Mouse (Mus musculus): ENCODE measurements around the gene Ctnnbl1.
A peak's percentile ranks its signal among the peaks of the same experiment; 100 is the strongest.

Gene Ctnnbl1

DNA sequence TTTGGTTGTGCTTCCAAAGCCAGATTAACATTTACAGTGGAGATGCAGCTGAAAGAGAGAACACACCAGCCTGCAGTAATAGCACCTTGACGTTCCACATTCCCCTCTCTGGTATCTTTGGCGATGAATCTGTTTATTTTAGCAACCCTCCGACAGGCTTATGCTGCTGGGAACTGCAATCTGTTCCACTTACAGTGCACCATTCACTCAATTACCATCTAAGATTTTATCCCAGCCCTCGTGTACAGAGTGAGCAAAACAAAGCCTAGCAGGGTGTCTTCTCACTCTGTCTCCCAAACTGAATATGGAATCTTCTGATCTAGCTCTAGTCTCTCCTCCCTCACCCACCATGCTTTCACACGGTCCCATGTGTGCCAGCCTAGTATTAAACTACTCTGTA is 140.8 kb downstream of the Ctnnbl1 start:
- H3K27me3 ChIP-seq (ENCODE audit: control insufficient read depth, insufficient read depth, low read length, poor library complexity, severe bottlenecking), result no peaks in the 10 kb centered on the region
- DNase-seq (ENCODE audit: low read depth, low spot score), result no peak
- H3K36me3 ChIP-seq (ENCODE audit: control insufficient read depth, insufficient read depth, low read length, poor library complexity, severe bottlenecking), result peaks cover 2% of the 10 kb centered on the region; the same call in 1 of the 2 replicates

DNA sequence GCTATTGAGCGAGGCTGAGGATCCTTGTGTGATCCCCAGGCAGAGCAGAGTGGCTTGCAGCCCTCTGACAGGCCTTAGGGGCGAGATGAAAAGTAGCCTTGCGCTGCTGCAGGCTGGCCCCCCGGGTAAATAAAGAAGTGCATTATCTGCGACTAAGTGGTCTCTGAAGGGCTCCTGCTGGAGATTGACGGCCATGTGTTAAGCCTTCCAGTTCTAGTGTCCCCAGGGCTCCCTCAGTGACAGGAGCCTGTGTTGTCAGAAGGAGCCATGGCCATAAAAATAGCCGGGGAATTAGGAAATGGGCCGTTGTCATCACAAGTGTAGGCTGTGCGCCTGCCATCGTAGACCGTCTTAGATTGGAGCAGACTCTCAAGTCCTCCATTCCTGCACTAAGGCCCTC is 144.7 kb downstream of the Ctnnbl1 start:
- H3K27me3 ChIP-seq (ENCODE audit: control insufficient read depth, insufficient read depth, low read length, poor library complexity, severe bottlenecking), result no peaks in the 10 kb centered on the region
- no peak for DNase-seq (ENCODE audit: low read depth, low spot score)
- H3K36me3 ChIP-seq (ENCODE audit: control insufficient read depth, insufficient read depth, low read length, poor library complexity, severe bottlenecking), result no peaks in the 10 kb centered on the region; the same call in 1 of the 2 replicates

DNA sequence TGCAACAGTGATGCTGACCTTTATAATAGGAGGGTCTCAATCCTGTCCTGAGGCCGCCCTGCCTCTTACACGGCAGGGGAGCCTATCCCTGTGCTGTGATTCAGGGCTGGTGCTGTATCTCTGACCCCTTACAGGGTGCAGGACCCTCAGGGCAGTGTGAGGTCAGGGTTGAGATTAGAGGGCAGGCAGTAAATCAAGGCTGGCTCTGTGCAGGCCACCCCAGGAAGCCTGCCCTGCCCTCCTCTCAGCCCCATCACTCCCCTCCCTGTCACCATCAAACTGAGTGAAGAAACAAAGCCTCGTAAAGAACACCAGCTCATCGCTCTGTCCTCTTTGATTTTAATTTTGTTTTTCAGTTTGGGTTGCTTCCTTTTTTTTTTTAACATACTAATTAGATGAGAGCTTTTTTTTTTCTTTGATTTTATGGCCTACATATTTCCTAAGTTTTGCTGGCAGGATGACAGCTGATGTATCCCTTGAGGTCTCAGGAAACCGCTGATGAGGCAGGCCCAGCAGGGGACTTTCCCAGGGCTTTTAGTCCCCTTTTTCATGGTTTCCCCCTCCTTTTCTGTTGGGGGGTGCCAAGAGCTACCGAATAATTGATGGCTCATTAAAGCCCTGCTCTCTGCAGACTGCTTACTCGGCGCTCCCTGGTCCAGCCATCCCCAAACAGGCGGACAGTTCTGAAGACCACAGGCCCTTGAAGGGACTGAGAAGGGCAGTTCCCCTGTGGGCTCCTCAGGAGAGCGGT is 150.2 kb downstream of the Ctnnbl1 start:
- Histone ChIP-seq H3K36me3 (ENCODE audit: control insufficient read depth, insufficient read depth, low read length, poor library complexity, severe bottlenecking) (no peaks in the 10 kb centered on the region; the same call in 1 of the 2 replicates), H3K27me3 (ENCODE audit: control insufficient read depth, insufficient read depth, low read length, poor library complexity, severe bottlenecking) (no peaks in the 10 kb centered on the region)
- DNase-seq (ENCODE audit: low read depth, low spot score), result no peak

DNA sequence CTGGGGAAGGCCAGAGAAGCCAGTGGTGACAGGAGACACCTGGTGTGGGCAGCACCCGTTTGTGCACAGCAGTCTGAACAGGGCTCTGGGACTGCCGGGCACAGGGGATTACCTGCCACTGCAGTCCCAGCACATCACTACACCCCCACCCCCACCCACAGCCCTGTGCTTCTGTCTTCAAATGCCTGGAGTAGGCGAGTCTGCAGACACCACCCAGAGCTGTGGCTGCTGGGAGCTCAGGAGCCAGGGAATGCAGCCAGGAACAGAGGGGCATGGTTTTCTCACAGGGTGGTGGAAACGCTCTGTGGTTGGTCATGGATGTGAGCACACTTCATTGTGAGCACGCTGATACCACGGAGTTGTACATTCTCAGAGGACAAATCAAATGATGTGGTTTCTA is 154.0 kb downstream of the Ctnnbl1 start:
- Histone ChIP-seq H3K27me3 (ENCODE audit: control insufficient read depth, insufficient read depth, low read length, poor library complexity, severe bottlenecking) (no peaks in the 10 kb centered on the region), H3K36me3 (ENCODE audit: control insufficient read depth, insufficient read depth, low read length, poor library complexity, severe bottlenecking) (no peaks in the 10 kb centered on the region; the same call in 1 of the 2 replicates)
- no peak for DNase-seq (ENCODE audit: low read depth, low spot score)

DNA sequence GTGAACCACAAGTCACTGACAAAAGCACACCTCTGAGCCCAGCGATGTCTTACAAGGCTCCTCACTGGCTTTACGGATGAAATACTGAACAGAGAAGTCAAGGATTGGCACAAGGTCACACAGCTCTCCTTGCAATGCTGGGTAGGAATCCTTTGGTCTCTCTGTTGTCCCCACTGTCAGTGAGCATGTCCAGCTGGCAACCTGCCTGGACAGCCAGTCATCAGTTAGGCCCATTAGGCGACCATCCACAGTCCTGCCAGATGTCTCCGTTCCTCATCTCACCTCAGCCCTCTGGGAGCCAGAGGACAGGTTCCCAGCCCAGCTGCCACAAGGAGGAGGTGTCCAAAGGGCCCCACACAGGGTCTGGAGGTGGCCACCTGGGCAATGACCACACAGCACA is 159.9 kb downstream of the Ctnnbl1 start:
- Histone ChIP-seq H3K27me3 (ENCODE audit: control insufficient read depth, insufficient read depth, low read length, poor library complexity, severe bottlenecking) (no peaks in the 10 kb centered on the region), H3K36me3 (ENCODE audit: control insufficient read depth, insufficient read depth, low read length, poor library complexity, severe bottlenecking) (no peaks in the 10 kb centered on the region)
- DNase-seq (ENCODE audit: low read depth, low spot score), result no peak

DNA sequence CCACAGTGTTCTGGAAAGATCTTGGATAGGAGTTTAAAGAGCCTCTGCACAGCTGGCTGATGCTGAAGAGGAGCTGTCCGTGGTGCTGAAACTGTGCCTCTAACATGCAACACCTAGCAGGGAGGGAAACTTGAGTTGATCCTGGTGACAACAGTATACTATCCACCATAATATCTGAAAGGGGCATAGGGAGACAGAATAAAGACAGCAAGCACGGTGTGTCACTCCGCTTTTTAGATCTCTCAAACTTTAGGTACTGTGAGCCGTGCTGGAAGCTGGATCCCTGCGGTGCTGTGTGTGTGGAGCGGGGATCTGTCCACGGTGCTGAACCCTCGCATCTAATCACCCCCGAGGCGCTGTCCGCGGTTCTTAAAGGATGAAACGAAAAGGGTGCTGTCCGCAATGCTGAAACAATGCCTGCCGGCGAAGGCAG is 176.0 kb downstream of the Ctnnbl1 start:
- DNase-seq (ENCODE audit: low read depth, low spot score), result peak; percentile 76
- Histone ChIP-seq H3K27me3 (ENCODE audit: control insufficient read depth, insufficient read depth, low read length, poor library complexity, severe bottlenecking) (no peaks in the 10 kb centered on the region), H3K36me3 (ENCODE audit: control insufficient read depth, insufficient read depth, low read length, poor library complexity, severe bottlenecking) (no peaks in the 10 kb centered on the region)

DNA sequence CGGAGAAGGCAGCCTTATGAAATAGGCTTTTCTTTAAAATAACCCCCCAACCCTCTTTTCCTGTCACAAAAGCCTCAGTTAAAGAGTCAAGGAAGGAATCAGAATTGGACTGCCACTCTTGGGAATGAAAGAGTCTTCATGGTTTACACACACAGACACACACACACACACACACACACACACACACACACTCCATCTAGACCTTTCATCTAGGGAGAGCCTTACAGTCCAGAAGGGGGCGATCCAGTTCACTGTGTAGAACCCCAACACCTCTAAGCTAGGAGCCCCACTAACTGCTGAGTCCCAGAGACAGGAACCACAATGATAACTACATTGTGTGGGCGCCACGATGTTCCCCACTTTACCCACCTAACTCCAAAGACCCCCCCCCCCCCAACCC is 176.5 kb downstream of the Ctnnbl1 start:
- Histone ChIP-seq H3K36me3 (ENCODE audit: control insufficient read depth, insufficient read depth, low read length, poor library complexity, severe bottlenecking) (no peaks in the 10 kb centered on the region), H3K27me3 (ENCODE audit: control insufficient read depth, insufficient read depth, low read length, poor library complexity, severe bottlenecking) (no peaks in the 10 kb centered on the region)
- no peak for DNase-seq (ENCODE audit: low read depth, low spot score)

DNA sequence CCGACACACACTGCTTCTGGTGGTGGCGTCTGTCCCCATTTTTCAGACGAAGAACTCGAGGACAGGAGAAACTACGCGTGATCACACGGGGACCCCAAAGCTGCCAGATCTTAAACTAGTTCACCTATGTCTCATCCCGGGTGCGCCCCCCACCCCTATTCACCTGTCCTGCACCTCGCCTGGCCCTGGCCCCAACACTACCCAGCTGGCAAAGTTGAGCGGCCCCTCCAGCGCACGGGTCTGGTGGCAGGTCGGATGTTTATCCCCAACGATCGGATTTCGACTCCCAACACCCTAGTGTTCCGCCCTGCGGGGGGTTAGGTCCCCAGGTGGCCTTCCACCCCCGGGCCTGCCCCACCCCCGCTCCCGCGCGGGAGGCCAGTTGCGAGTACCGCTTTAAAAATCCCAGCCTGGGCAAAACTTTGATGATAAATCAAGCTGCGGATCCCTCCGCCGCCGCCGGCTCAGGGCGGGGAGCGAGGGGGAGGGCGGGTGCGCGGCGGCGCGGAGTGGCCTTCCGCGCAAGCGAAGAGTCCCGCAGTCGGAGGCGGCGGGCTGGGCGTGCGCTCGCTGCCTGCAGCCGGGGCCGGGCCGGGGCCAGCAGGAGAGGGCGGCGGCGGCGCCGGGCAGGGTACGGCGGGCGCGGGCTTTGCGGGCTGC is 177.0 kb downstream of the Ctnnbl1 start, which contains the start of gene Vstm2l:
Vstm2l (plus strand) TSS at position 549 of the 660 bp plus-strand sequence.
- Histone ChIP-seq H3K27me3 (ENCODE audit: control insufficient read depth, insufficient read depth, low read length, poor library complexity, severe bottlenecking) (no peaks in the 10 kb centered on the region), H3K36me3 (ENCODE audit: control insufficient read depth, insufficient read depth, low read length, poor library complexity, severe bottlenecking) (no peaks in the 10 kb centered on the region)
- no peak for DNase-seq (ENCODE audit: low read depth, low spot score)

DNA sequence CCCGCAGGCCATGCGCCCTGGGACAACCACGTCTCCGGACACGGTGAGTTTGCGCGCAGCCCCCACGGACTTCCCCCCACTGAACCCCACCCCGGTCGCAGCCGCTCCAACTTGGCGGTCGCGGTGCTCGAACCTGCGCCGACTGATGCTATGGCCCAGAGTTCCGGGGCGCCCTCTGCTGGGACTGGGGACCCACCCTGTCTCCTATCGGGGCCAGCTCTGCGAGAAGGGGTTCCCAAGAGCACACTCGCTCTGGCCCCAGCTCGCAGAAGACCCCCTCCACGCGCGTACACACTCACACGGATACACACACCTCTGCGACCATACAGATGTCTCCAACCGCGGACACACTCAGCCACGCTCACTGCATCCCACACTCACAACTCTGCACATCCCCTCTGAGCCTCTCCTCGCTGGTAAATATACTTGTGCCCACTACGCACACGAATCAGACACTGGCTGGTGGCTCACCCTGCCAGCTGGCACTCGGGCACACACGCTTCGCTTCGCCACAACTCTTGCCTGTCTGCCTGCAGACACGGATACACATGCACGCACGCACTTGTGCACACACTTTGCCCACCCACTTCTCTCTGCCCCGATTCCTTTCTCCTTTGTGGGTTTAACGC is 177.8 kb downstream of the Ctnnbl1 start:
- no peak for DNase-seq (ENCODE audit: low read depth, low spot score)
- Histone ChIP-seq H3K27me3 (ENCODE audit: control insufficient read depth, insufficient read depth, low read length, poor library complexity, severe bottlenecking) (no peaks in the 10 kb centered on the region), H3K36me3 (ENCODE audit: control insufficient read depth, insufficient read depth, low read length, poor library complexity, severe bottlenecking) (no peaks in the 10 kb centered on the region)

DNA sequence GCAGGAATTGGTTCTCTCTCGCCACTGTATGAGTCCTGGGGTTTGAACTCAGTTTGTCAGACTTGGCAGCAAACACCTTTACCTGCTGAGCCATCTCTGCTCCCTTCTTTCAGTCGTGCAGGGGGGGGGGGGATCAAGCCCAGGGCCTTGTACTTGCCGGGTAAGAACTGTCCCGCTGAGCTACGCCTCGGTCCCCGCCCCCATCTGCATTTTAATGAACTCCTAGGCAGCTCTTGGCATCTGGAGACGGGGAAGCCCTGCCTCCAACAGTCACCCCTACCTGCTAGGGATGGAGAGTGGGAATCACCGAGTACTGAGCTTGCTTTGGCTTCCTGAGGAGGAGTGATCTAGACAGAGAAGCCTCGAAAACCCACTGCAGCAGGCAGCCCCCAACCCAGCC is 181.3 kb downstream of the Ctnnbl1 start:
- Histone ChIP-seq H3K36me3 (ENCODE audit: control insufficient read depth, insufficient read depth, low read length, poor library complexity, severe bottlenecking) (no peaks in the 10 kb centered on the region), H3K27me3 (ENCODE audit: control insufficient read depth, insufficient read depth, low read length, poor library complexity, severe bottlenecking) (no peaks in the 10 kb centered on the region)
- no peak for DNase-seq (ENCODE audit: low read depth, low spot score)

DNA sequence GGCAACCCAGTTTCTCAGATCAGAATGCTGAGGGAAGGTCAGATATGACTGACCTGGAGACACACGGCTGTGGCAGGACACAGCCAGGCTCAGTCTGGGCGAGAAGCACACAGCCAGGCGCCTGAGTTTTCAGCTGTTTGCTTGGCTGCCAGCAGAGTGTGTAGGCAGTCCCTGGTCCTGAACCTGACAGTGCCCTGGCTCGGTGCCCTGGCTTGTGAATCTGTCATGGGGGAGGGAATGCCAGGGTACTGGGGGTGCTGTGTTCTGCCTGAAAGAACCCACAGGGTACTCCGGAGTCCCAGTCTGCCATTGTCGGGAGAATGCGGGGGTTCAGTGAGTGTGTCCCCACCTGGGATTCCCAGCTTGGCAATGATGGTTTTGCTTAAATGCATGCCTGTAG is 184.3 kb downstream of the Ctnnbl1 start:
- no peak for DNase-seq (ENCODE audit: low read depth, low spot score)
- no peaks in the 10 kb centered on the region for H3K36me3 ChIP-seq (ENCODE audit: control insufficient read depth, insufficient read depth, low read length, poor library complexity, severe bottlenecking)
- H3K27me3 ChIP-seq (ENCODE audit: control insufficient read depth, insufficient read depth, low read length, poor library complexity, severe bottlenecking), result no peaks in the 10 kb centered on the region

DNA sequence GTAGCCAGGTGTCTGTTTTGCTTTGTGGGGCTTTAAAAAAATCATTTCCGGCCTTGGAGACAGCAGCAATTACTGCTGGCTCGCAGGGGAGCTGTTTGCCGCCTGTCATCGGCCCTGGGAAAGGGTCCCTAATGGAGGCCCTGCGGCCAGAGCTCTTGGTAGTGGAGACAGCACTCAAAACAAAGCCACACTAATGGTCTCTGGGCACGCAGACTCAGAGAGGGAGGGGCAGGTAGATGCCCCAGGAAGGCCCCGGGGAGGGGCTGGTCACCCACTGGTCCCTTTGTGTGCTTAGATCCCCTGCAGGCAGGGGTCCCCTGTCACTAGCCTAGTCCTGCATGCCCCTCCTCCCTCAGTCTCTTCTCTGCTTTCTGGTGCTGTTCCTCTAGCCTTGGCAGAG is 186.2 kb downstream of the Ctnnbl1 start:
- Histone ChIP-seq H3K27me3 (ENCODE audit: control insufficient read depth, insufficient read depth, low read length, poor library complexity, severe bottlenecking) (no peaks in the 10 kb centered on the region), H3K36me3 (ENCODE audit: control insufficient read depth, insufficient read depth, low read length, poor library complexity, severe bottlenecking) (no peaks in the 10 kb centered on the region)
- DNase-seq (ENCODE audit: low read depth, low spot score), result no peak

DNA sequence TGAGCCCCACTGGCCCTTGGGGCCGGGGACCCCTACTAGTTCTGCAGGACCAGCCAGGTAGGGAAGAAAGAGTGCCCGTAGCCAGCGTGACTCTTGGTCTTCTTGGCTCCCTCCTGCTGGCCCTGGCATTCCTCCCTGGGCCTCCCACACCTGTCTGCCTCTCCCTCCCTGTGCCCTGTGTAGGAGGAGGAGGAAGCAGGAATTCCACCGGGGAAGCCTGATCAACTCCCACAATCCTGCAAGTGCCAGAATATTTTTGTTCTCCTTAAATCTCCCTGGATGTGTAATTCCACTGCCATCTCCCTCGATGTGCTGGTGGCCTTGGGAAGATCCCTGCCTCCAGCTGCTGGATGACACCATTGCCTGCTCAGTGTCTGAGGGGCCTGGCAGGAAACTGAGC is 187.3 kb downstream of the Ctnnbl1 start:
- DNase-seq (ENCODE audit: low read depth, low spot score), result no peak
- Histone ChIP-seq H3K36me3 (ENCODE audit: control insufficient read depth, insufficient read depth, low read length, poor library complexity, severe bottlenecking) (no peaks in the 10 kb centered on the region), H3K27me3 (ENCODE audit: control insufficient read depth, insufficient read depth, low read length, poor library complexity, severe bottlenecking) (no peaks in the 10 kb centered on the region)

DNA sequence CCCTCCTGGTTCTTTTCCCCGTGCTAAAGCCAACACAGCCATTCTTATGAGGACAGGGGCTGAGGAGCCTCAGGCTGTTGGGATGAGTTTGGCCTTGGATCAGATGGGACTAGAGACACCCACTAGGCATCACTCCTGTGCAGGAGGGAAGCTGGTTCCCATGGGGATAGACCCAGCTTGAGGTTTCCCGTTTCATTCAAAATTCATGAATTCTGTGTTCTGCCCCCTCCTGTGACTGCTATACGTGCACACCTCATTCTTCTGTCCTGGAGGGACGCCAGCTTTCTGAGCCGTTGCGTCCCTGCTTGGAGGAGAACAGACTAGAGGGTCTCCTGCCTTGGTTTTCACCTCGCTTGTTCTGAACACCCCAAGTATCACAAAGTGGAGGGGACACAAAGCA is 189.3 kb downstream of the Ctnnbl1 start:
- DNase-seq (ENCODE audit: low read depth, low spot score), result no peak
- H3K36me3 ChIP-seq (ENCODE audit: control insufficient read depth, insufficient read depth, low read length, poor library complexity, severe bottlenecking), result no peaks in the 10 kb centered on the region
- no peaks in the 10 kb centered on the region for H3K27me3 ChIP-seq (ENCODE audit: control insufficient read depth, insufficient read depth, low read length, poor library complexity, severe bottlenecking)

DNA sequence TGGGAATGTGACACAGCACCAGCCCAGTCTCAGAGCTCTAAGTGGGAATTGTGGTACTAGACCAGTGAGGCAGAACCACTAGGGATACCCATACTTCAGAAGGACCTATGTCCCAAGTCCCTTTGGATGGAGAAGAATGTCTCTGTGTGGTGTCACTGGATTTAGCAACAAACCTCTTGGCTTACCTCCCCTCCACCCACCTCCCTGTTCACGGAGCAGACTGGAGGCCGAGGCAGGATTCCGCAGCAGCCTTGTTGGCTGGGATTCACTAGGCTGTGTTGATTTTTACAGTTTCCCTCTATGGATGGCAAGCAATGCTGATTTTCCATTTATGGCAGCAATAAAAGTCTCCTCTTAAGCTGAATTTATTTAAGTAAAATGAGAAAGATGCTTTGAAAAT is 189.7 kb downstream of the Ctnnbl1 start:
- Histone ChIP-seq H3K27me3 (ENCODE audit: control insufficient read depth, insufficient read depth, low read length, poor library complexity, severe bottlenecking) (no peaks in the 10 kb centered on the region), H3K36me3 (ENCODE audit: control insufficient read depth, insufficient read depth, low read length, poor library complexity, severe bottlenecking) (no peaks in the 10 kb centered on the region)
- no peak for DNase-seq (ENCODE audit: low read depth, low spot score)
